Mouse (Mus musculus) olfactory bulb, adult 2 months (tissue): ENCODE results near the gene Olfr1231. TPM values are rescaled to one million over a fixed set of nuclear protein-coding genes. Genes with fewer than 3 reads are reported as not detected.

ENCODE experiments used
- H3K27ac ChIP-seq: fragments of 200-500 bp; 2 replicates; pipeline ENCODE4 v1.5.1; 2012; ENCODE audit warnings: low read depth, low read length; ENCODE audit not compliant: insufficient read depth
- H3K4me1 ChIP-seq: fragments of 200-500 bp; 2 replicates; pipeline ENCODE4 v1.6.1; 2012; ENCODE audit warnings: low read length; ENCODE audit not compliant: control insufficient read depth, insufficient read depth
- H3K4me3 ChIP-seq: fragments of 200-500 bp; 2 replicates; pipeline ENCODE4 v1.5.1; 2012; ENCODE audit warnings: mild to moderate bottlenecking, low read depth, low read length, moderate library complexity; ENCODE audit not compliant: insufficient read depth
- CTCF ChIP-seq: fragments of 200-500 bp; IDR thresholded peaks from 2 replicates; pipeline ENCODE4 v1.5.1; 2012; ENCODE audit warnings: low read depth, mild to moderate bottlenecking, low read length, moderate library complexity; ENCODE audit not compliant: insufficient read depth
- POLR2A ChIP-seq: fragments of 200-500 bp; IDR thresholded peaks from 2 replicates; pipeline ENCODE4 v1.6.1; 2012; ENCODE audit warnings: mild to moderate bottlenecking, low read depth, low read length, moderate library complexity; ENCODE audit not compliant: insufficient read depth
- WGBS: fragments of 180-500 bp; shearing (Covaris S2); methylation state at CpG from one replicate; pipeline ENCODE4 v1.1.7; 2018; 5-methylcytosine and 5-hydroxymethylcytosine counted together
- polyA plus RNA-seq: library from polyadenylated mRNA; stranded (reverse); fragments of >200 nt; gene quantifications from 2 replicates; pipeline ENCODE4 v1.2.4, GENCODE M21; 2012; ENCODE audit warnings: low replicate concordance; ENCODE audit not compliant: missing spikeins, insufficient read depth, insufficient read length

Olfr1231 gene
- polyA plus RNA-seq: not detected in 2 replicates

- no peak for TF ChIP-seq POLR2A
- TF ChIP-seq CTCF: no peak
- H3K27ac ChIP-seq: no peak within 1 kb of the TSS
- H3K4me3 ChIP-seq: no peak within 1 kb of the TSS
- 47% methylated on average over 2 of the region's 2 CpGs for WGBS
- no peaks in the 10 kb centered on the region for H3K4me1 ChIP-seq
Measured at GRCm38 (mm10) chr2:89306974-89307373, at the start of gene Olfr1231. Gene Olfr1231, minus strand, starts transcription at chr2:89307074.

DNA sequence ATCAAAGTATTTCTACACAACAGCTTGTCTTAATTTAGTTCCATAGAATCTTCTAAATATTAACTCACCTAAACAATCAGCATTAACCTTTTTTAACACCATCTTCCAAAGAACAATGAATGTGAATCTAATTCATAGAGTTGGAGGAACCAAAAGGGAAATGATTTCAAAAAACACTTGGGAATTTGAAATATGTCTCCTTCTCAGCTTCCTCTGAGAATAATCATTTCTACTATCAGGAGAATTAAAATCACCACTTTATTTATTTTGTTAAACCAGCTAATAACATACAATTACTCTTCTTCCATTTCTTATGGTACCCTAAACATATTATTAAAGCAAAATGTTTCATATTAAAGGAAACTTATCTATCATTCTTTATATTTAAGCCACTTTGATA, 35.4 kb upstream of the Olfr1231 start, which contains the start of gene Olfr1233:
Olfr1233 (minus strand) TSS at position 101 of the 400 bp plus-strand sequence.
- Histone ChIP-seq H3K4me3 (no peak within 1 kb of the TSS), H3K4me1 (no peaks in the 10 kb centered on the region), H3K27ac (no peak within 1 kb of the TSS)
- TF ChIP-seq POLR2A (no peak), CTCF (no peak)

DNA sequence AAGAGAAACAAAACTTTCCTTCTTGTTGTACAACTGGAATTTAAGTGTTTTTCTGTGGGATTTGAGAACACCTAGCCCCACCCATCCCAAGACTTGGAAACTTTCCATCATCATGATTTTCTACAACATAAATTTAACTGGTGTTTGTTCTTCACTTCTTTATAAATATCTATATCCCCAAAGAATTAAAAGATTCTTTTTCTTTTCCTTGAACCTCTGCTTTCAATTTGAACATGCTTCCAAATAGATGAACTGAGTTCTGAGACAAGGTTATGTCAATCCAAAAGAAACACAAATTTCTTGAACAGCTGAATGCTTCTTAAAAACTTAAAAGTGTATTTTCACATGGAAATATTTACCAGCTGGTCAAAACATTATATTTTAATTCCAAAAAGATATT, 22.7 kb upstream of the Olfr1231 start, which contains the start of gene Olfr1232:
Olfr1232 (minus strand) TSS at position 101 of the 400 bp plus-strand sequence.
- H3K4me1 ChIP-seq: no peaks in the 10 kb centered on the region
- no peak within 1 kb of the TSS for H3K27ac ChIP-seq
- TF ChIP-seq POLR2A: no peak
- TF ChIP-seq CTCF: no peak
- H3K4me3 ChIP-seq: no peak within 1 kb of the TSS

GRCm38 (mm10) chr2:89297168-89297567, 9.7 kb downstream of the Olfr1231 start, which contains the start of gene Olfr1230:
Gene Olfr1230, minus strand, starts transcription at chr2:89297268.
- no peak within 1 kb of the TSS for H3K4me3 ChIP-seq
- 84% methylated on average over 1 of the region's 1 CpGs for WGBS
- no peak within 1 kb of the TSS for H3K27ac ChIP-seq
- H3K4me1 ChIP-seq: no peaks in the 10 kb centered on the region
- no peak for TF ChIP-seq CTCF
- no peak for TF ChIP-seq POLR2A

DNA sequence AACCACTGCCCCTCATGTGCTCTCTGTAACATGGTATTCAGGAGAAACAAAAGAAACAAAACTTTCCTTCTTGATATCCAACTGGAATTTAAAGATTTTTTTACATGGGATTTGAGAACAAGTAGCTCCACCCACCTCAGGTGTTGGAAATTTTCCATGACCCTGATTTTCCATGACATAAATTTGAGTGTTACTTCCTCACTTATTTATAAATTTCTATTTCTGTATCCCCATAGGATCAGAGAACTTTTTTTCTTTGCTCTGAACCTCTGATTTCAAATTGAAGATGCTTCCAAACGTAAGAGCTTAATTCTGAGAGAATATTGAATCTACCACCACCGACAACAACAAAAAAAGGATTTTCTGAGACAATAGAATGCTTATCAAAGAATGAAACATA, 19.0 kb downstream of the Olfr1231 start, which contains the start of gene Olfr1229:
Olfr1229 (minus strand) TSS at position 101 of the 400 bp plus-strand sequence.
- TF ChIP-seq CTCF (no peak), POLR2A (no peak)
- Histone ChIP-seq H3K27ac (no peak within 1 kb of the TSS), H3K4me1 (no peaks in the 10 kb centered on the region), H3K4me3 (no peak within 1 kb of the TSS)
- WGBS: 70% methylated on average over 2 of the region's 2 CpGs

DNA sequence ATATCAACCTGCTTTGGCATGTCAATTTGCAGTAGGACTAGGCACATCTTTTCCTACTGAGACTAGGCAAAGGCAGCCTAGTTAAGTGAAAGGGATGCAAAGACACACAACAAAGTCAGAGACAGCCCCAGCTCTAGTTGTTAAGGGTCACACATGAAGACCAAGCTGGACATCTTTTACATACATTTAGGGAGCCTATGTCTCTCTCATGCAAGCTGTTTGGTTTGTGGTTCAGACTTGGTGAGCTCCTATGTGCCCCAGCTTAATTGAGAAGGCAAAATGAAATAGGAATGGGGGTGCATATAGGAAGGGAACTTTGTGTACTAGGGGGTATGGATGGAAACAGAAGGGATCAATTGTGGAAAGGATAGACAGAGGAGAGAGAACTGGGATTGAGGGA, 52.9 kb downstream of the Olfr1231 start, which contains the start of gene Olfr1228:
Olfr1228 (minus strand) TSS at position 101 of the 400 bp plus-strand sequence.
- no peak within 1 kb of the TSS for H3K27ac ChIP-seq
- no peaks in the 10 kb centered on the region for H3K4me1 ChIP-seq
- no peak for TF ChIP-seq POLR2A
- no peak for TF ChIP-seq CTCF
- no peak within 1 kb of the TSS for H3K4me3 ChIP-seq

Other genes starting within 250 kb of the Olfr1231 start
- gene Olfr1218, start 245.9 kb downstream of the Olfr1231 start, polyA plus RNA-seq: not detected in 2 replicates
- not detected in 2 replicates for gene Olfr1219, start 223.6 kb downstream of the Olfr1231 start, polyA plus RNA-seq
- gene Olfr1220, start 200.2 kb downstream of the Olfr1231 start, polyA plus RNA-seq: not detected in 2 replicates
- not detected in 2 replicates for gene Olfr1221, start 189.8 kb downstream of the Olfr1231 start, polyA plus RNA-seq
- not detected in 2 replicates for gene Olfr1222, start 174.0 kb downstream of the Olfr1231 start, polyA plus RNA-seq
- not detected in 2 replicates for gene Olfr1223, start 155.5 kb downstream of the Olfr1231 start, polyA plus RNA-seq
- gene Olfr1224-ps1, start 143.0 kb downstream of the Olfr1231 start, polyA plus RNA-seq: not detected in 2 replicates
- not detected in 2 replicates for gene Olfr1225, start 132.4 kb downstream of the Olfr1231 start, polyA plus RNA-seq
- not detected in 2 replicates for gene Olfr1226, start 107.0 kb downstream of the Olfr1231 start, polyA plus RNA-seq
- not detected in 2 replicates for gene Olfr1228, start 53.0 kb downstream of the Olfr1231 start, polyA plus RNA-seq
- gene Olfr1229, start 19.1 kb downstream of the Olfr1231 start, polyA plus RNA-seq: not detected in 2 replicates
- gene Olfr1230, start 9.8 kb downstream of the Olfr1231 start, polyA plus RNA-seq: not detected in 2 replicates
- not detected in 2 replicates for gene Olfr1232, start 22.6 kb upstream of the Olfr1231 start, polyA plus RNA-seq
- not detected in 2 replicates for gene Olfr1233, start 35.3 kb upstream of the Olfr1231 start, polyA plus RNA-seq
- not detected in 2 replicates for gene Olfr1234, start 57.8 kb upstream of the Olfr1231 start, polyA plus RNA-seq
- not detected in 2 replicates for gene Olfr1238, start 102.6 kb upstream of the Olfr1231 start, polyA plus RNA-seq
- not detected in 2 replicates for gene Olfr1239, start 113.3 kb upstream of the Olfr1231 start, polyA plus RNA-seq
- not detected in 2 replicates for gene Olfr1240, start 135.9 kb upstream of the Olfr1231 start, polyA plus RNA-seq
- gene Olfr1241, start 180.1 kb upstream of the Olfr1231 start, polyA plus RNA-seq: not detected in 2 replicates
- gene Olfr1242, start 191.3 kb upstream of the Olfr1231 start, polyA plus RNA-seq: not detected in 2 replicates
- gene Olfr1243, start 224.4 kb upstream of the Olfr1231 start, polyA plus RNA-seq: not detected in 2 replicates